Mouse (Mus musculus): ENCODE measurements around the gene Rnf10. TPM values are rescaled to one million over a fixed set of nuclear protein-coding genes. Genes with fewer than 3 reads are reported as not detected.

Gene Rnf10
- polyA plus RNA-seq, 1 experiment: 220 TPM

DNA sequence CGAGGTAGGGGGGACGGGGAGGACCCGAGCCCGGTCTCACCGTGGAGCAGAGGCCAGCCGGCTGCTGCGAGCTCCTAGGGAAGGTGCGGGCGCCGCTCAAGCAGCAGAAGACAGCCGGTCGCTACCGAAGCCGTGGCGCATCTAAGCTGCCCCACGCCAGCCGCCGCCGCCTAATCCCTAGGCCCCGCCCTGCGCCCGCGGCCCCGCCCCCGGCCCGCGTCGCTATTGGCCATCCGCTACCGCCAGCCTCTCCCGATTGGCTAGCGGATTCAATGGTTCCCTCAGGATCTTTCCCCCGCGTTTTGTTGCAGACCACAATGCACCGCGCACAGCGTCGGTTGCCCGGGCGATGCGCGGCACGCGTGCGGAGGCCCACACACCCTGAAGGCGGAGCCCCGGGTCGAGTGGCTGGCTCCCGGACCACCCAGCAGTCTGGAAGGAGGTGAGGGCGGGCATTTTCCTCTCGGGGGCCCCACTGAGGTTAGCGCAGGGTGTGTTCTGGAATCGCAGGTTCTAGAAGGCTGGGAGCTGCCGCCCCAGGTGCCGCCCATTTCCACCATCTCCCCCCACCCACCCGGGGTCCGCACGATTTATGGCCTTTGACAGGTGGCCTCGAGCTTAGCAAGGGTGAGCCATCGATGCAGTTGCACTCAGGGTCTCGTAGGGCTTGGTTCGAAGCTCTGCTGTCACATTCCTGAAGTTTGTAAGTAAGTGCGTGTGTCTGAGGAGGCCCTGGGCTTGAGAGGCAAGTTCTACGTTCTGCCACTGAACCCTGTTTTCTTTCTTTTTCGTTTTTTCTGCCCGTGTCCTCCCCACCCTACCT, 28.3 kb upstream of the Rnf10 start, which contains the start of gene Dynll1:
Gene Dynll1, minus strand, starts transcription at position 208 of the 823 bp plus-strand sequence.
- TF ChIP-seq POLR2A (IDR thresholded peaks at IDR 0.05; ENCODE audit: borderline replicate concordance, extremely low read depth, insufficient read depth, insufficient read length, poor library complexity, severe bottlenecking) (peak; percentile 94), CTCF (IDR thresholded peaks at IDR 0.05; ENCODE audit: borderline replicate concordance, extremely low read depth, insufficient read depth, insufficient read length) (no peak)
- peak; percentile 99 for DNase-seq (ENCODE audit: low read depth)

DNA sequence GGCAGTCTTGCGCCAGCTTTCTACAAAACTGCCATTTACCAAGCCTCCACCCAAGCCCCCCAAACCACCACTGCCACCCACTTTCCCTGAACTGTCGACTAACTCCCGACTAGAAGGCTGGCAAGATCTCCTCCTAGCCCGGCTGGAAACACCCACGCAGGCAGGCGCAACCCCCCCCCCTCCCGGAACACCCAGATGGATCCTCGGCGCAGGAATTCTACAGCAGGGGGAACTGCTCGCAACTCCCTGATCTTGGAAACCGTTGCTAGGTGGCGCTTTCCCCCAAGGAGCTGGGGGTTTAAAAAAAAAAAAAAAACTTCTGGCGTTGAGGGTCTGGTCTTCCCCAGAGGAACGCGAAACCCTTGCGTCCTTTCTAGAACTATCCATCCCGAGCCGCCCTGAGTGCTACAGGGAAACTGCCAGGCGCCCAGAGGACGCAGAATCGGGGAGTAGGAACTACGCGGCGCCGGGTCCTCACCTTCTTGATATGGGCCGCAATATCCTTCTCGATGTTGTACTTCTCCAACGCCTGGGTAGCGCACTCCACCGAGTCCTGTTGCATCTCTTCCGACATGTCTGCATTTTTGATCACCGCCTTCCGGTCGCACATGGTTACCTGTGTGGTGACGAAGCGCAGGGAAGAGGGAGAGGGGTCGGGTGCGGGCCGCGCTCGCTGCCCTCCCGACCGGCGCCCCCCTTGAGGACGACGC, 27.5 kb upstream of the Rnf10 start:
- TF ChIP-seq POLR2A (IDR thresholded peaks at IDR 0.05; ENCODE audit: borderline replicate concordance, extremely low read depth, insufficient read depth, insufficient read length, poor library complexity, severe bottlenecking): no peak
- peak; percentile 33; the same call in 1 of the 2 replicates for TF ChIP-seq CTCF (IDR thresholded peaks at IDR 0.05; ENCODE audit: borderline replicate concordance, extremely low read depth, insufficient read depth, insufficient read length)
- peak; percentile 95 for DNase-seq (ENCODE audit: low read depth)

DNA sequence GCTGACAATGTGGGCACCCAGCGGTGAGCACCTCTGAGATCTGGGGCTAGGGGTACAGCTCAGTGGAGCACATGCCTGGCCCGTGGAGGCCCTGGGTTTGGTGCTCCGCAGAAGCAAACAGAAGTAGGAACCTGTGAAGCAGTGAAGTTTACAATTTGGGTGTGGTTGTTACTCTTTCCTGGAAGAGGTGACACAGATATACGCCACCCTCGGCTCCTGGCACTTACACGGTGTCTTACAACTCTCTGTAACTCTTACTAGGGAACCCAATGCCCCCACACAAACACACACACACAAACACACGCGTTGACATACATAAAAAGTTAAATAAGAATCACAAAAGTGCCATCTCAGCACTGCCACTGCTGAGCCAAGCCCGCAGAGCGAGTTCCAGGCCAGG, 23.6 kb upstream of the Rnf10 start:
- DNase-seq (ENCODE audit: low read depth): no peak
- TF ChIP-seq POLR2A (IDR thresholded peaks at IDR 0.05; ENCODE audit: borderline replicate concordance, extremely low read depth, insufficient read depth, insufficient read length, poor library complexity, severe bottlenecking): no peak

- DNase-seq (ENCODE audit: low read depth): no peak
- TF ChIP-seq POLR2A (IDR thresholded peaks at IDR 0.05; ENCODE audit: borderline replicate concordance, extremely low read depth, insufficient read depth, insufficient read length, poor library complexity, severe bottlenecking) (no peak), CTCF (IDR thresholded peaks at IDR 0.05; ENCODE audit: borderline replicate concordance, extremely low read depth, insufficient read depth, insufficient read length) (peak; percentile 9; the same call in 1 of the 2 replicates)
Observed at GRCm38 (mm10) chr5:115294173-115294572, 21.5 kb upstream of the Rnf10 start.

DNA sequence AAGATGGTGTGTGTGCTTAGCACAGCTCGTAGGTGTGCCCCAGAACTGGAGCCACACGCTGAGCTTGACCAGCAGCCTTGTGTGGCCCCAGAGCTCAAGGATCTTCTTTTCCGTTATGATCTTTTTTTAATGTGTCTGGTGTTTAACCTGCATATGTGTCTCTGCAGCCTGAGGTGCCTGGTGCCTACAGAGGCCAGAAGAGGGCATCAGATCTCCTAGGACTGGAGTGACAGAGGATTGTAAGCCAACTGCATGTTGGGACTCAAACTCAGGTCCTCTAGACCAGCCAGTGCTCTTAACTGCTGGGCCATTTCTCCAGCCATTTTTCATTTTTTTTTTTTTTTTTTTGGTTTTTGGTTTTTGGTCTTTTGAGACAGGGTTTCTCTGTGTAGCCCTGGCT, 12.0 kb upstream of the Rnf10 start:
- TF ChIP-seq POLR2A (IDR thresholded peaks at IDR 0.05; ENCODE audit: borderline replicate concordance, extremely low read depth, insufficient read depth, insufficient read length, poor library complexity, severe bottlenecking) (no peak), CTCF (IDR thresholded peaks at IDR 0.05; ENCODE audit: borderline replicate concordance, extremely low read depth, insufficient read depth, insufficient read length) (peak; percentile 33; the same call in 1 of the 2 replicates)
- peak; percentile 24 for DNase-seq (ENCODE audit: low read depth)

DNA sequence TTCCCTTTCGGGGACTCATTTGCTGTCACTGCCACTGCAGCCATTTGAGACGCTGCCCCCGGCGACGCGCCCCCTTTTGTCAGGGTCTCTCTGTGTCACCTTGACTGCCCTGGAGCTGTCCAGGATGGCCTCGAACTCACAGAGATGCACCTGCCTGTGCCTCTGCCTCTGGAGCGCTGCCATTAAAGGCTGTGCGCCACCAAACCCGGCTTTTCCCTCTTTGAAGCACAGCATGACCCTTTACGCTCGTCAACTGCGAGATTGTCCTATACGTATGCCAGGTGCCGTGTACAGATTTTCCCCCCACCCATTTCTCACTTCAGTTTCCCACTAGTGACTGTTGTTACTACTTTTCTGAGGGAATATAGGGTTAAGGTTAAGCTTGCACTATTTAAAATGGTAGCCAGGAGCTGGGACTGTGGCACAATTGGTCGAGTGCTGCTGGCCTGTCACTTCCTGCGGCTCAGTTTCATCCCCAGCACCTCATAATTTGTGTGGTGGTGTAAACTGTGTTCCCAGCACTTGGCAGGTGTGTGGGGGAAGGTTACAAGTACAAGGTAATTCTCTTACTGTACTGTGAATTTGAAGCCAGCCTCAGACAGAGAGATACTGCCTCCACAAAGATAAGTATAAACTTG, 7.5 kb upstream of the Rnf10 start:
- no peak for TF ChIP-seq POLR2A (IDR thresholded peaks at IDR 0.05; ENCODE audit: borderline replicate concordance, extremely low read depth, insufficient read depth, insufficient read length, poor library complexity, severe bottlenecking)
- no peak for TF ChIP-seq CTCF (IDR thresholded peaks at IDR 0.05; ENCODE audit: borderline replicate concordance, extremely low read depth, insufficient read depth, insufficient read length)
- DNase-seq (ENCODE audit: low read depth): peak; percentile 5

GRCm38 (mm10) chr5:115279226-115280049, 6.7 kb upstream of the Rnf10 start, which contains the start of gene Coq5:
Coq5 (plus strand) TSS chr5:115279666.
- TF ChIP-seq CTCF (IDR thresholded peaks at IDR 0.05; ENCODE audit: borderline replicate concordance, extremely low read depth, insufficient read depth, insufficient read length) (no peak), POLR2A (IDR thresholded peaks at IDR 0.05; ENCODE audit: borderline replicate concordance, extremely low read depth, insufficient read depth, insufficient read length, poor library complexity, severe bottlenecking) (peak; percentile 62)
- DNase-seq (ENCODE audit: low read depth): peak; percentile 93

GRCm38 (mm10) chr5:115278785-115279184, 6.1 kb upstream of the Rnf10 start:
- no peak for TF ChIP-seq CTCF (IDR thresholded peaks at IDR 0.05; ENCODE audit: borderline replicate concordance, extremely low read depth, insufficient read depth, insufficient read length)
- TF ChIP-seq POLR2A (IDR thresholded peaks at IDR 0.05; ENCODE audit: borderline replicate concordance, extremely low read depth, insufficient read depth, insufficient read length, poor library complexity, severe bottlenecking): no peak
- DNase-seq (ENCODE audit: low read depth): no peak

DNA sequence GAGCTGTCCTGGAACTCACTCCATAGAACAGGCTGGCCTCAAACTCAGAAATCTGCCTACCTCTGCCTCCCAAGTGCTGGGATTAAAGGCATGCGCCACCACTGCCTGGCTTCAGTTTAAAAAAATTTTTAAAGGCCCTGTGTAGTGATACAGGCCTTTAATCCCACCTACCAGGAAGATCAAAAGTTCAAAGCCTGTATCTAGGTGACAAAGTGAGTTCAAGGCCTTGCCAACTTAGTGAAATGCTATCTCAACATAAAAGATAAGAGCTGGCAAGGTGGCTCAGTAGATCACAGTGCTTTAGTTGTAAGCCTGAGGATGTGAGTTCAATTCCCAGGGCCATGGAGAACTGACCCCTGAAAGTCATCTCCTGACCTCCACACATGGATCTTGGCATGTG, 5.4 kb upstream of the Rnf10 start:
- TF ChIP-seq CTCF (IDR thresholded peaks at IDR 0.05; ENCODE audit: borderline replicate concordance, extremely low read depth, insufficient read depth, insufficient read length) (no peak), POLR2A (IDR thresholded peaks at IDR 0.05; ENCODE audit: borderline replicate concordance, extremely low read depth, insufficient read depth, insufficient read length, poor library complexity, severe bottlenecking) (no peak)
- no peak for DNase-seq (ENCODE audit: low read depth)

- peak; percentile 47; the same call in 1 of the 2 replicates for TF ChIP-seq CTCF (IDR thresholded peaks at IDR 0.05; ENCODE audit: borderline replicate concordance, extremely low read depth, insufficient read depth, insufficient read length)
- TF ChIP-seq POLR2A (IDR thresholded peaks at IDR 0.05; ENCODE audit: borderline replicate concordance, extremely low read depth, insufficient read depth, insufficient read length, poor library complexity, severe bottlenecking): no peak
- DNase-seq (ENCODE audit: low read depth): peak; percentile 19
Observed at GRCm38 (mm10) chr5:115275998-115276397, 3.3 kb upstream of the Rnf10 start.

All from brain, embryonic 14.5 days (tissue).